Mouse (Mus musculus): ENCODE measurements around the gene Cd59b.
A peak's percentile ranks its signal among the peaks of the same experiment; 100 is the strongest.
"Not testable (repeated sequence)": the region's sequence is repeated elsewhere in the genome, so short reads cannot be mapped to it uniquely, and the experiment has no call there.

Gene Cd59b

DNA sequence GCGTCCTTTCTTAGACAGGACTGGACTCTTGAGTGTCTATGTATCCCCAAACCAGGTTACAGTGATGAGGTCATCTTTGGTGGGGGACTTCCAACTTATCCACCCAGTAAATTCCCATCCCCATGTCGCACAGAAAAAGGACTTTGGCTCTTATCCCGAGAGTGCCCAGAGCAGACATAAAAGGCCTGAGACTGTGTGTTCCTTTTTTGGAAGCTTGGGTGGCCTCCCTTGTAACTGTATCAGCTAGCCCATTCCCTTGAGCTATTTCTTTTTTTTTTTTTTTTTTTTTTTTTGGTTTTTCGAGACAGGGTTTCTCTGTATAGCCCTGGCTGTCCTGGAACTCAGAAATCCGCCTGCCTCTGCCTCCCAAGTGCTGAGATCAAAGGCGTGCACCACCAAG is 4.1 kb upstream of the Cd59b start, which contains the start of gene Gm10912:
Gm10912 (plus strand) TSS at position 301 of the 400 bp plus-strand sequence.
- not testable (repeated sequence) for DNase-seq

DNA sequence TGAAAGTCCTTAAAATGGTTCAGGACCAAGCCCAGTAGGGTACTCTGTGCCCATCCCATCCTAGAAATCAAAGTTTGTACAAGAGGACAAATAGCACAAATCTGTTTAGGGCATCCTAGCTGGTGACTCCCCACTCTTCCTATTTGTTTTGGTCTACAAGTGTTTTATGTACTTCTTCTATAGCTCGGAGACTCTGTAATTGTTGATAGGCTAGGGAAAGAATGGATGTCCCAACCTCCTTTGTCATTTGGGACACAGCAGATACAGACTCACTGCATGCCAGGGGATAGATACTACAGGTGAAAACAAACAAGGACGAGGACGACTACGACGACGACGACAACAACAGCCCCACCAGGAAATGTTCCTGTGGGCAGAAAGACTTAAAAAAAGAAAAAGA is 1.2 kb upstream of the Cd59b start, which contains the start of gene Gm10799:
Gm10799 (minus strand) TSS at position 101 of the 400 bp plus-strand sequence.
- not testable (repeated sequence) for DNase-seq

DNA sequence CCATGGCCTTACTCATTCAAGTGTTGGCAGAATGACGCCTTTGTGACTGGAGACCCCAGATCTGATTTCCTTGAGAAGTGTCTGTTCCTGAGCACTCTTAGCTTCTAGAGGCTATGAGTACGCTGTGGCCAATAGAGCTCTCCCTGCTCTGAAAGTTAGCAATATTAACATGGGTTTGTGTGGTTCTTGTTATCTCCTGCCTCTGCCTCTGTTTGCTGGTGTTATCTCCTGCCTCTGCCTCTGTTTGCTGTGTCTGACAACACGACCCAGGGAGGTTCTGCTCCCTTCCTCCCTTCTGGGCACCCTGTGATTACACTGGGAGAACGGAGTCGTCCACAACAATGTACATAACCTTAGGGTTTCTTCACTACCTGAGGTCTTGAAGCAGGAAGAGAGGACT is 8.6 kb downstream of the Cd59b start:
- not testable (repeated sequence) for DNase-seq

DNA sequence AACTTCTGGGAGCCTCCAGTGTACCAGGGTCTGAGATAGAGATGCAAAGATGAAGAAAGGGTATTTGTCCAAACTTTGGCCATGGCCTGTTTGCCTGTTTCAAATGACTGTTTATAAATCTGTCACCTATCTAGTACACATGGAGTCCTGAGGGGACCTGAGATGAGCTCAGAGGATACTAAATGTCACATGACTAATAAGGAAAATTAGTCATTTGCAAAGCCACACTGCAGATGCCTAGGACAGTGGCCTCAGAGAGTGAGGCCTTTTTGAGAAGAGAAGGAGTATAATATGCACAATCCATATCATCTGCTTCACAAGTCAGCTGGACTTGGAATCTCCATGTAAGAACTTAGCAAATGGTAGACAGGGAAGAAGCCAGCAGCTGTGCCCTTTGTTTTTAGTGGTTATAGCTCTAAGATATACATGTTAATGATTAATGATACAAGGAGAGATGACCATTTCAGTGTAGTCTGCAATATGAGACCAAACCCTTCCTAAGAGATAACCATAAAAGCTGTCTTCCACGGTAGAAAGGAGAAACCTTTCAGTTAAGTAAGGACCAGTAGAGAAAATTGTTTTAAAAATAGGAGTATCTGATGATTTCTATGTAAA is 11.9 kb downstream of the Cd59b start:
- DNase-seq, result not testable (repeated sequence)

DNA sequence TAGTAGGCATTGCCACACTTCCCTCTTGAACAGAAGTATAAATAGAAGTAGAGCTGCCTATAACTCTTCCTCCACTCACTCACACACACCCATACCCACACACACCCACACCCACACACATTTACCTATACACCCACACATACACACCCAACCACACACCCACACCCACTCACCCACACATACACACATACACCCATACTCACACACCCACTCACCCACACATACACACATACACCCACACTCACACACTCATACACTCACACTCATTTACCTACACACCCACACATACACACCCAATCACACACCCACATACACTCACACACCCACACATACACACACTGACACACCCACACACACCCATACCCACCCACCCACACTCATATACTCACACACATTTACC is 12.8 kb downstream of the Cd59b start:
- DNase-seq, result no peak

DNA sequence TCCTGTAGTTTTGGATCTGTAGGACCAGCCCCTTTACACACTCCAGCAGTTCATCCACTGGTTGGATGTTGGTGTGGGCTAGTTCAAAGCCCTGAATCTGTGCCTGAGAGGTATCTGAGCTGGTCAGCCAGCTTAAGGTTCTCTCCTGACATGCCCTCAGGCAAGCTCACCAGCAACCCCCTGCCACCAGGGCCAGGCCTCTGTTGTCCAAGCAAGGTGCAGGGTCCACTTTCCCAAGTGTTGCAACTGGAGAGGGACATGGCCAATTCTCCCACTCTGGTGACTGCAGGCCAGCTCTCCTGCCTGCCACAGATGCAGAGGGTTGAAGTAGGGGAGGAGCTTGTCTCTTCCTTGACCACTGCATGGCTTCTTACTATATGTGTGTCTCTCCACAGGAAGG is 14.4 kb downstream of the Cd59b start:
- DNase-seq, result not testable (repeated sequence)

DNA sequence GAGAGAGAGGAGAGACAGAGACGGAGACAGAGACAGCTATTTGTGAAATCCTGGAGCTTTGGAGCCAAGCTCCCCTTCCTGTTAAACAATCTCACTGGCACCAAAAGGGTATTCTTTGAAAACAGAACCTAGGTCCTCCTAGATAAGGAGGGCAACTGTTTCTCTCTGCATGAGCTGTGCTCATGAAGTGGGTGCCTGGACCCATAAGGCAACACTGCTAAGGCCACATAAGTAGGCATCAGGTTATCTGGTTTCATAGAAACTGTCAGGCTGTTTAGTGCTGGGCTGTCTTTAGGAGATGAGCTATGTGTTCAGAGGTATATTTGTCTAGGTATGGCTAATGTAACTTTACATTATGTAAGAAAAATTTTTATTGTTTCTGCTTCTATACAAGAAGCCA is 17.9 kb downstream of the Cd59b start:
- DNase-seq, result not testable (repeated sequence)

DNA sequence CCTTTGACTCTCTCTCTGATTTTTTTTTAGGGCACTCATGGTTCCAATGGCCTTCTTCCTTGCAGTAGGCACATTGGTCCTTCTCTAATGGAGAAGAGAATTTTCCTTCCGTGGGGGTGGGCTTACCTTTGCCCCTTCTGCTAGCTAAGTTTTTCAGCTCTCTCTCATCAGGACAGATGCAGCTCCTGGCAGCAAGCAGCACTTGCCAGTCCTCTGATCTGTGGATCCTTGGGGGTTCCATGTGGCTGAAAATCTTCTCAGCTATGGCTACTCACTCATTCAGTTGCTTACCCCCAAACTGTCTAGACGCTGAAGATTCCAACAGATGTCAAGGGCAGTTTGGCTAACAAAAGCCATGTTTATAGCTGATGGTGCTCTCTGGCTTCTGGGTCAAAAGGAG is 23.7 kb downstream of the Cd59b start:
- DNase-seq, result no peak

DNA sequence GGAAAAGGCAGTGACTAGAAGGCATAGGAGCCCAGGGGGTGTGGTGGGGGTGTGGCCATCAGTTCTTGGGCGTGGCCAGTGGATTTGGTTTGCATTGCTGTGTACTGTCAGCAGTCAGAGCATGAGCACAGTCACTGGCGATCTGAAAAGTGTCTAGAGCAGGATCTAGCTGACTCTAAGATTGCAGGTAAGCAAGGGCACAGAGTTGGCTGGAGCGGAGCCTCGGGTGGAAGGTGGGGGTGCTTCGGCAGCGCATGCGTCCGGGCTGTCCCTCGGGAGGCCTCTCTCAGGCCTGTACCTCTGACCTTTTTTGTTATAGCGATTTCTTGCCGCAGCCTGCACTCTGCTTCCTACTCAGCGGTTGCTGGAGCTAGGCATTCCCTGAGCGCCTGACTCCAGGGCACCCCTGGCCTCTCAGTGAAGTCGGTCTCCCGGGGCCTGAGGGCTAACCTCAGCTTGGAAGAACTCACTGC is 26.1 kb downstream of the Cd59b start, which contains the start of gene Cd59a:
Cd59a (plus strand) TSS at position 61 of the 473 bp plus-strand sequence.
- DNase-seq, result peak; percentile 8 to 20

DNA sequence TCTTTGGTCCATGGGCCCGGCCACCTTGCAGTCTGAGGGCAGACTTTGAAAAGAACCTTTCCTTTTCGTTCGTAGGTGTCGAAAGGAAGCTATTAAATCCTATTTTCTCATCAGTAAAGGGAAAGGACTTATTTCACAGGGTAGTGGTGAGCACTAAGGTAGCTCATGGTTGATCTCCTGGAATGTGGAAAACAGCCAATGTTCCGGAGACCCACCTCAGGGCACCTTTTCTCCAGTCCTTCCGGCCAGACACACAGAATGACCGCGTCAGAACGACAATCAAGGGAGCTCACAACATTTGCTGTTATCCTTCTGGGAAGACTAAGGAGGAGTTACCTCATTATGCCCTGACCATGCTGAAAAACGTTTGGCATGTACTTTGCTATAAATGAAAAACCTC is 26.6 kb downstream of the Cd59b start:
- no peak for DNase-seq

DNA sequence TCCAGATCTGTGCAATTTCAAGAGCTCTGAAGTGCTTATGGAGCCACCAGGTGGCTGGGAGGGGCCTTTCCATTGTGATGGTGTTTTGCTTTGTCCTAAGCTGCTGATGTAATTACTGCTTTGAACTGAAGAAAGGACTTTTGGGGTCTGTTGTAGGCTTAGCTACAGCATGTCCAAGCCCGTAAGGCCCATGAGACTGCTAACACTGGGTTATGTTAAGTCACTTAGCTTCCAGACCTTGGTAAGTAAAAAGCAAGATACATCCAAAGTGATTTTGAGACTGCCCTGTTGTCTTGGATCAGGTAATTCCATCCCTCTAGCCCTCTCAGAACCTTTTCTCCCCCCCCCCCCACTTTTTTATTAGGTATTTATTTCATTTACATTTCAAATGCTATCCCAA is 27.1 kb downstream of the Cd59b start:
- not testable (repeated sequence) for DNase-seq

DNA sequence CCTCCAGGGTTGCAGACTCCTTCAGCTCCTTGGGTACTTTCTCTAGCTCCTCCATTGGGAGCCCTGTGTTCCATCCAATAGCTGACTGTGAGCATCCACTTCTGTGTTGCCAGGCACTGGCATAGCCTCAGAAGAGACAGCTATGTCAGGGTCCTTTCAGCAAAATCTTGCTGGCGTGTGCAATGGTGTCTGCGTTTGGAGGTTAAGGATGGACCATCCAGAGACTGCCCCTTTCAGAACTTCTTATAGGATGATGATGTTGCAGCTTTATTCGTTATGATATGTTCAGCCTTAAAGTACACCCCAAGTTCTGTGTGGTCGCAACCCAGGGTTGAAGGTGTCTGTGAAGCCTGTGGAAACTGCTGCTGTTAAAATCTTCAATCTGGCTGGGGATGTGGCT is 27.7 kb downstream of the Cd59b start:
- not testable (repeated sequence) for DNase-seq

DNA sequence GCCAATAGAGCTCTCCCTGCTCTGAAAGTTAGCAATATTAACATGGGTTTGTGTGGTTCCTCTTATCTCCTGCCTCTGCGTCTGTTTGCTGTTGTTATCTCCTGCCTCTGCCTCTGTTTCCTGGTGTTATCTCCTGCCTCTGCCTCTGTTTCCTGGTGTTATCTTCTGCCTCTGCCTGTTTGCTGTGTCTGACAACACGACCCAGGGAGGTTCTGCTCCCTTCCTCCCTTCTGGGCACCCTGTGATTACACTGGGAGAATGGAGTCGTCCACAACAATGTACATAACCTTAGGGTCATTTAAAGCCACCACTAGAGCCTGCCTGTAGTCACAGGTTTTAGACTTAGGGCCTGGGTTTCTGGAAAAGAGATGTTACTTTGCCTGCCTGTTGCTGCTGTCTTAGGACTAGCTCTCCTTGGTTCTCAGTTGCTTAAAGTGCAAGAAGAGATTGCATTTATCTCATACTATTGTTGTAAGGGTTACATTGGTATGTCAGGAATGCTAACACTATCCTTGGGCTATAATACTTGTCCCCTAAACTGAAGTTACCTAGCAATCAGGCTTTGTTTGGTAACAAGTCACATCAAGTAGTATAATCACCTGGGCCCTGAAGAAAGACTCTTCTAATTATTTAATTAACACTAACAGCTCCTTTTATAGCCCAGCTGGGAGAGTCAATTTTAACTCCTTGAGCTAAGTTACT is 29.0 kb downstream of the Cd59b start:
- DNase-seq, result no peak

DNA sequence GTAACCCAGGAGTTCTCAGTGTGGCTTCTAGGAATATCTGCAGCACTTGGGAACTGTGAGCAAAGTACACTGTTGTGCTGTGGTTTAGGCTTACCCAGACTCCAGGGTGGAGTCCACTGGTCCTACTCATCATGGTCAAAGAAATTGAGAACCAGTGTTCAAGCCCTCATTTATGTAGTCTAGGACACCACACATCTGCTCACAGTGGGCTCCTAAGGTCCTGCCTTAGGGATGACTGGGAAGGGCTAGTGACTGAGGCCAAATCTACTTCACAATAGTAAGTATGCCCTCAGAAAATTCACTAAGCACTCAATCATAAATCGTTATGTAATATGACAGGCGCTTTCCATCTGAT is 29.6 kb downstream of the Cd59b start:
- no peak for DNase-seq

DNA sequence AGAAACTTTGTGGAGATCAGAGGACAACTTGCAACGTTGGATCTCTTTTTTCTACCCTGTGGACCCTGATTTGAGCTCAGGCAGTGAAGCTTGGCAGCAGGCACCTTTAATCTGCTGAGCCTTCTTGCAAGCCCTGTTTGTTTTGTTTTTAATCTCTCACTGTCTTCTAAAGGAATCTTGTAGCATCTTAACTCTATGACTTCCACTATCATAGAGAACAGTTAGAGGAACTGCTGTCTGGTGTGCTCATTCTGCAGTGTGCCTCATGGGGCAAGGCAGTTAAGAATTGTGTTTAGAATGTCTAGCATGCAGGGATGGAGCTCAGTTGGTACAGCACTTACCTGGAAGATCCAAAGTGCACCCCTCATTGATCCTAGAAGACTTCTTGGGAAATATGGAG is 30.3 kb downstream of the Cd59b start:
- no peak for DNase-seq

DNA sequence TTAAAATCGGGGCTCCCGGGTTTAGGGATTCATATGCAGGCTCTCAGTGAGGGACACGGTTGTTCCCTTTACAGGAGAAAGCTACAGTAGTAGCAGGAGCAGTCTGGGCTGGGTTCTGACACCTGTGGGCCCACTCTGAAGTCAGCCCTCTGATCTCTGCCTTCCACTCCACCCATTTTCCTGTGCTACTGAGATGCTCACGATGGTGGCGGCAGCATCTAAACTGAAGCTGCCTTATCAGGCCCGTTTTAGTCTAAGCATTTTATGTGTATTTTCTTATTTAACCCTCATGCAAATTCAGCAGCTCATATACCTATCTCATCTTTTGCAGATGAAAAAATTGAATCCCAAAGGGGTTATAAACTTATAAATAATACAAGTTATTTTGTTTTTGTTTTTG is 35.2 kb downstream of the Cd59b start:
- no peak for DNase-seq

DNA sequence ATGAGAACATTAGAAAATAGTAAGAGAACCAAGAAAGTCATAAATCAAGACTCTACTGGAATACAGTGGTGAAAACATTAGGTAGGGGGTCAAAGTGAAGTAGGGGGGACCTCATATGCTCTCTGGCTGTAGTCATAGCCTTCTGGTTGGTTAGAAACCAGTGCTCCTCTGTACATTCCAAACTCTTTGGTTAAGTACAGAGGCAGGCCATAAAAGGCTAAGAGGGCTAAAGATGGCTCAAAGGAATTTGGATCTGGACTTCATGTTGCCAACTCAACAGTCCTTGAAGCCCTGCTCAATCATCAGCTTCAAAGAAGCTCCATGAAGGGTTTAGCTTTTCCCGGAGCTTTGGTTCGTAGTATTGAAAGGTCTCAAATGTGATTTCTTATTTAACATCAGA is 39.4 kb downstream of the Cd59b start:
- DNase-seq, result not testable (repeated sequence)

DNA sequence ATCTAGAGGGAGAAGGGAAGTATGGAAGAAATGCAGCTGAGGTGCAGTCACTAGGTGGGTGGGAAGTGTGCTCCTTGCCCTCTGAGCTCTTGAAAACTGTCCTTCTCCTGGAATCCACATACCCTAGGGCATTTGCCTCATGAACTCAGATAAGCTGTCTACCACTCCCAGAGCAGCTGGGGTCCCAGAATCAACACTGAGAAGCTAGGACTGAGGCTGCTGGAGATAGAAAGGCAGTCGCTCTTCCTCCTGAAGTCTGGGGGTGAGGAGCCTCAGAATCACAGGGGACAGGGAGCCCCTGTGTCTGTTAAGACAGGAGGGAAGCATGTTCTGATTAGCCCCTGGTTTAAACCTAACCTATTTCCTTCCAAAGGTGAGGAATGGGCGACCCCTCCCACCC is 39.9 kb downstream of the Cd59b start:
- no peak for DNase-seq

DNA sequence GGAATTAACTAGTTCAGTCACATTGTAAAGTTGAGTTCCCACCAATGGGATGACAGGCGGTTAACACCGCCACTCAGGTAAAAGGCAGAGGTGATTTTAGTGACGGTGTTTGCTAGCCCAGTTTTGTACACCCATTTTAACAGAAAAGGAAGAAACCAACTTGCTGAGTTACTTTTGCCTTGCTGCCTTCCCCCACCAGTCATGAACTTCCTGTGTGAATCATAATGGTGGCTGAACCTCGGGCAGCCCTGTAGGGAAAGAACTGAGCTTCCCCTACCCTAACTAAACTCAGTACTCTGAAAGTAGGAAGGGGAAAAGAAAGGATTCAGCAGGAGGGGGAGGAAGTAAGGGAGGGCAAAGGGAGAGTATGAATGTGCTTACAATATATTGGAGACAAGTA is 40.4 kb downstream of the Cd59b start:
- no peak for DNase-seq

DNA sequence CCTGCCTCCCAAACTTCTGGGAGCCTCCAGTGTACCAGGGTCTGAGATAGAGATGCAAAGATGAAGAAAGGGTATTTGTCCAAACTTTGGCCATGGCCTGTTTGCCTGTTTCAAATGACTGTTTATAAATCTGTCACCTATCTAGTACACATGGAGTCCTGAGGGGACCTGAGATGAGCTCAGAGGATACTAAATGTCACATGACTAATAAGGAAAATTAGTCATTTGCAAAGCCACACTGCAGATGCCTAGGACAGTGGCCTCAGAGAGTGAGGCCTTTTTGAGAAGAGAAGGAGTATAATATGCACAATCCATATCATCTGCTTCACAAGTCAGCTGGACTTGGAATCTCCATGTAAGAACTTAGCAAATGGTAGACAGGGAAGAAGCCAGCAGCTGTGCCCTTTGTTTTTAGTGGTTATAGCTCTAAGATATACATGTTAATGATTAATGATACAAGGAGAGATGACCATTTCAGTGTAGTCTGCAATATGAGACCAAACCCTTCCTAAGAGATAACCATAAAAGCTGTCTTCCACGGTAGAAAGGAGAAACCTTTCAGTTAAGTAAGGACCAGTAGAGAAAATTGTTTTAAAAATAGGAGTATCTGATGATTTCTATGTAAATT is 41.6 kb downstream of the Cd59b start:
- not testable (repeated sequence) for DNase-seq

DNA sequence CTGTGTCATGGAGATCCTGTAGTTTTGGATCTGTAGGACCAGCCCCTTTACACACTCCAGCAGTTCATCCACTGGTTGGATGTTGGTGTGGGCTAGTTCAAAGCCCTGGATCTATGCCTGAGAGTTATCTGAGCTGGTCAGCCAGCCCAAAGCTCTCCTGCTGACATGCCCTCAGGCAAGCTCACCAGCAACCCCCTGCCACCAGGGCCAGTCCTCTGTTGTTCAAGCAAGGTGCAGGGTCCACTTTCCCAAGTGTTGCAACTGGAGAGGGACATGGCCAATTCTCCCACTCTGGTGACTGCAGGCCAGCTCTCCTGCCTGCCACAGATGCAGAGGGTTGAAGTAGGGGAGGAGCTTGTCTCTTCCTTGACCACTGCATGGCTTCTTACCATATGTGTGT is 43.9 kb downstream of the Cd59b start:
- not testable (repeated sequence) for DNase-seq

DNA sequence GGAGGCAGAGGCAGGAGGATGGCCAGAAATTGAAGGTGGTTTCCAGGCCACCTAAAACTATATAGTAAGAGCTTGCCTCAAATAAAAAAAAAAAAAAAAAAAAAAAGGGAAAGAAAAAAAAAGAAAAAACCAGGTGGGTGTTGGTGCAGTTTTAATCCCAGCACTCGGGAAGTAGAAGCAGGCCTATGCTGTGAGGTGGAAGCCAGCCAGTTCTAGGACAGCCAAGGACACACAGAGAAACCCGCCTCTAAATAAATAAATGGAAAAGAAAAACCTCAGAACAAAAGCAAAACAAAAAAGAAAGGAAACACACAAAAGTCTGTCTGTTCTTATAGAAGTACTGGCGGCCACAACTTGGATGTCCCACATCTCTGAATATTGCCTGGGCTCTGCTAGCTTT is 45.2 kb downstream of the Cd59b start:
- no peak for DNase-seq

DNA sequence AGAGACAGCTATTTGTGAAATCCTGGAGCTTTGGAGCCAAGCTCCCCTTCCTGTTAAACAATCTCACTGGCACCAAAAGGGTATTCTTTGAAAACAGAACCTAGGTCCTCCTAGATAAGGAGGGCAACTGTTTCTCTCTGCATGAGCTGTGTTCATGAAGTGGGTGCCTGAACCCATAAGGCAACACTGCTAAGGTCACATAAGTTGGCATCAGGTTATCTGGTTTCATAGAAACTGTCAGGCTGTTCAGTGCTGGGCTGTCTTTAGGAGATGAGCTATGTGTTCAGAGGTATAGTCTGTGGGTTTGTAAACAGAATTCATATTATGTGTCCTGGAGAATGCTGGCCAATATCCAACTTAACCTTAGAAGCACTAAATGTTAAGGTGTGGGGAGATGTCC is 47.5 kb downstream of the Cd59b start:
- not testable (repeated sequence) for DNase-seq

DNA sequence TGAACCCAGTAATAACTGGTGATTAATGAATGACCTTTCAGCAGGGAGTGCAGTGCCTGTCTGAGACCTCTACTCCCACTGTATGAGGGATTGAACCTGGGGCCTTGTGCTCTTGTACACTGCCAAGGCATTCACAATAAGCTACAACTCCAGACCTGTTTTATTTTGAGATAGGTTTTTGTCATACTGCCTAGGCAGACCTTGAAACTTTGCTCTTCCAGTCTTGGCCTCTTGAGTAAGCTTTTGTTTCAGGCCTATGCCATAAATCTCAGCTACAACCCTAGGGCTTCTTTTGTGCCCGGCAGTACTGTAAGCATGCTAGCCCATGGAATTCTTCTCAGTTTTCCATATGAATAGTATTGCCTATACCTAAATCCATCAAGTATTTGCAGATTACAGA is 49.4 kb downstream of the Cd59b start:
- no peak for DNase-seq
